Comparison of ENCODE assay signal across 9 mouse cellular contexts in genomic region chr8:123720471-123721001, GRCm38 (mm10).
A peak's percentile ranks its signal among the peaks of the same experiment; 100 is the strongest.
DNase-seq lines count a peak whose midpoint lies in the region; ATAC-seq and TF ChIP-seq lines count a peak whose summit lies in the region.
"Had no signal": no experiment of that assay in that cellular context is flagged by ENCODE, and none has a peak within 500 bp of the region (broad histone marks: within the 10 kb centered on the region; RNA-seq: fewer than 3 reads in every experiment).

No protein-coding gene starts in this region.

- no peak overlapping the region for H3K4me3 ChIP-seq in neural tube, embryonic 12.5 days
- H3K4me3 ChIP-seq in neural tube, embryonic 15.5 days (replicated peaks), result no peak overlapping the region
- no peak overlapping the region for H3K4me3 ChIP-seq in stomach, postnatal 0 days (ENCODE audit: low read depth, low read length)

- TF ChIP-seq EP300 in stomach, postnatal 0 days (optimal IDR thresholded peaks at IDR 0.05), result no peak

- no peaks in the 10 kb centered on the region for H3K9me3 ChIP-seq in neural tube, embryonic 12.5 days
- no peaks in the 10 kb centered on the region for H3K9me3 ChIP-seq in neural tube, embryonic 15.5 days (replicated peaks)
- no peaks in the 10 kb centered on the region for H3K9me3 ChIP-seq in stomach, postnatal 0 days (ENCODE audit: control insufficient read depth, low read length)

- TF ChIP-seq CTCF in stomach, postnatal 0 days (IDR thresholded peaks at IDR 0.05; ENCODE audit: low read depth), result peak; percentile 42

- H3K9ac ChIP-seq in neural tube, embryonic 12.5 days, result no peak overlapping the region
- H3K9ac ChIP-seq in neural tube, embryonic 15.5 days (replicated peaks), result no peak overlapping the region
- H3K9ac ChIP-seq in stomach, postnatal 0 days (ENCODE audit: low read length), result no peak overlapping the region

- 0 out of 2 replicates have a peak overlapping the region, but pooled peaks have one; percentile 3 for H3K4me2 ChIP-seq in neural tube, embryonic 12.5 days (replicated peaks)
- H3K4me2 ChIP-seq in neural tube, embryonic 15.5 days, result no peak overlapping the region
- no peak overlapping the region for H3K4me2 ChIP-seq in stomach, postnatal 0 days (replicated peaks; ENCODE audit: low read depth)
- H3K4me2 ChIP-seq: midbrain, embryonic 11.5 days had no signal

- ATAC-seq in neural tube, embryonic 12.5 days (ENCODE audit: low FRiP score, low read depth), result no peak
- no peak for ATAC-seq in neural tube, embryonic 15.5 days (ENCODE audit: low FRiP score)
- ATAC-seq in stomach, postnatal 0 days (ENCODE audit: low FRiP score, low TSS enrichment), result peak; percentile 84
- no peak for ATAC-seq in inflammation-experienced regulatory T-cells, adult 6 months

- no peaks in the 10 kb centered on the region for H3K27me3 ChIP-seq in neural tube, embryonic 12.5 days (replicated peaks)
- no peaks in the 10 kb centered on the region for H3K27me3 ChIP-seq in neural tube, embryonic 15.5 days (replicated peaks)
- no peaks in the 10 kb centered on the region for H3K27me3 ChIP-seq in stomach, postnatal 0 days (ENCODE audit: control insufficient read depth, insufficient read depth, low read length)

- H3K4me1 ChIP-seq in neural tube, embryonic 12.5 days, result peaks cover 25% of the 10 kb centered on the region
- H3K4me1 ChIP-seq in neural tube, embryonic 15.5 days, result peaks cover 18% of the 10 kb centered on the region
- H3K4me1 ChIP-seq in stomach, postnatal 0 days (replicated peaks; ENCODE audit: control insufficient read depth, insufficient read depth), result 0 out of 2 replicates have a peak, but pooled peaks cover 8% of the 10 kb centered on the region

- WGBS in neural tube, embryonic 12.5 days, result 19% methylated on average over 12 of the region's 12 CpGs
- WGBS in neural tube, embryonic 15.5 days, result 17% methylated on average over 12 of the region's 12 CpGs
- WGBS in stomach, postnatal 0 days, result 16% methylated on average over 12 of the region's 12 CpGs

- H3K27ac ChIP-seq in neural tube, embryonic 12.5 days, result no peak overlapping the region
- H3K27ac ChIP-seq in neural tube, embryonic 15.5 days (replicated peaks), result no peak overlapping the region
- peak overlapping the region; percentile 59; the same call in 1 of the 2 replicates for H3K27ac ChIP-seq in stomach, postnatal 0 days (replicated peaks)

- H3K36me3 ChIP-seq in neural tube, embryonic 12.5 days, result no peaks in the 10 kb centered on the region
- no peaks in the 10 kb centered on the region for H3K36me3 ChIP-seq in neural tube, embryonic 15.5 days
- no peaks in the 10 kb centered on the region for H3K36me3 ChIP-seq in stomach, postnatal 0 days (ENCODE audit: control insufficient read depth, insufficient read depth, low read length)

- DNase-seq in embryo, embryonic 11 days, result peak; percentile 40
- DNase-seq in embryo, embryonic 10.5 days (ENCODE audit: low spot score), result no peak
- DNase-seq in kidney, postnatal 4 days, result peak; percentile 45 to 59
- DNase-seq in stomach, postnatal 0 days (ENCODE audit: low spot score), result peak; percentile 87
- DNase-seq in cerebellum, adult 18-20 months, result no peak

Comparison
In these comparisons a context has a peak if more than half of its experiments do, and no peak if none do; other contexts are left out.
1. DNase-seq: peak in embryo, embryonic 11 days (single experiment), kidney, postnatal 4 days (2 of 2) and stomach, postnatal 0 days (single experiment); none in embryo, embryonic 10.5 days (single experiment) and cerebellum, adult 18-20 months (0 of 2).